Mouse (Mus musculus) liver, embryonic 16.5 days (tissue): ENCODE measurements around the gene Tnfrsf8. TPM values are rescaled to one million over a fixed set of nuclear protein-coding genes. Genes with fewer than 3 reads are reported as not detected.

ENCODE experiments used
- ATAC-seq: fragments of 200-750 bp; cut with Nextera tagmentation; 2 replicates; pipeline ENCODE4 v1.8.0; 2017; ENCODE audit warnings: low read depth, mild to moderate bottlenecking, moderate number of reproducible peaks, moderate library complexity
- H3K27ac ChIP-seq: fragments of 300-500 bp; sonication (generic); 2 replicates; pipeline ENCODE4 v1.5.1; 2014; ENCODE audit warnings: mild to moderate bottlenecking, low read length
- H3K27me3 ChIP-seq: fragments of 300-500 bp; sonication (generic); 2 replicates; pipeline ENCODE4 v1.6.1; 2014; ENCODE audit warnings: low read depth, low read length, mixed read lengths; ENCODE audit not compliant: control insufficient read depth, insufficient read depth
- H3K36me3 ChIP-seq: fragments of 300-500 bp; sonication (generic); 2 replicates; pipeline ENCODE4 v1.6.1; 2014; ENCODE audit warnings: mild to moderate bottlenecking; ENCODE audit not compliant: control insufficient read depth, insufficient read depth
- H3K4me1 ChIP-seq: fragments of 300-500 bp; sonication (generic); 2 replicates; pipeline ENCODE4 v1.6.1; 2014; ENCODE audit warnings: low read depth, low read length, mixed read lengths; ENCODE audit not compliant: control insufficient read depth
- H3K4me2 ChIP-seq: fragments of 300-500 bp; sonication (generic); 2 replicates; pipeline ENCODE4 v1.6.1; 2014; ENCODE audit warnings: low read depth, low read length, mixed read lengths
- H3K4me3 ChIP-seq: fragments of 300-500 bp; sonication (generic); 2 replicates; pipeline ENCODE4 v1.5.1; 2014; ENCODE audit warnings: low read depth, mild to moderate bottlenecking, low read length
- H3K9ac ChIP-seq: fragments of 300-500 bp; sonication (generic); 2 replicates; pipeline ENCODE4 v1.6.1; 2014; ENCODE audit warnings: low read depth, low read length
- H3K9me3 ChIP-seq: fragments of 300-500 bp; sonication (generic); replicated peaks from 2 replicates; pipeline ENCODE4 v1.6.1; 2016; ENCODE audit warnings: low read length; ENCODE audit not compliant: control insufficient read depth
- WGBS: fragments of 180-500 bp; shearing (Covaris S2); extraction: QIAGEN DNeasy Blood & Tissue Kit; methylation state at CpG from one replicate; pipeline ENCODE4 v1.1.7; 2014; ENCODE audit not compliant: insufficient replicate concordance; 5-methylcytosine and 5-hydroxymethylcytosine counted together
- polyA plus RNA-seq: library from polyadenylated mRNA; unstranded; fragments of >200 nt; fragmentation: Nextera tagmentation; extraction: Ambion mirVana; gene quantifications from 2 replicates; pipeline ENCODE4 v1.2.1, GENCODE M21; 2015

Tnfrsf8 gene
- polyA plus RNA-seq, 1 experiment from 2014 or later: not detected

- no peaks in the 10 kb centered on the region for H3K4me1 ChIP-seq
- no peaks in the 10 kb centered on the region for H3K9me3 ChIP-seq
- ATAC-seq: 0 out of 2 replicates have a peak, but pooled peaks have one; percentile 28
- H3K27me3 ChIP-seq: no peaks in the 10 kb centered on the region
- H3K4me3 ChIP-seq: no peak overlapping the region
- no peaks in the 10 kb centered on the region for H3K36me3 ChIP-seq
- WGBS: 6% methylated on average over 11 of the region's 12 CpGs
- H3K27ac ChIP-seq: no peak overlapping the region
- H3K4me2 ChIP-seq: no peak overlapping the region
- H3K9ac ChIP-seq: no peak overlapping the region
Observed at GRCm38 (mm10) chr4:145300210-145300927, 14.6 kb downstream of the Tnfrsf8 start.

DNA sequence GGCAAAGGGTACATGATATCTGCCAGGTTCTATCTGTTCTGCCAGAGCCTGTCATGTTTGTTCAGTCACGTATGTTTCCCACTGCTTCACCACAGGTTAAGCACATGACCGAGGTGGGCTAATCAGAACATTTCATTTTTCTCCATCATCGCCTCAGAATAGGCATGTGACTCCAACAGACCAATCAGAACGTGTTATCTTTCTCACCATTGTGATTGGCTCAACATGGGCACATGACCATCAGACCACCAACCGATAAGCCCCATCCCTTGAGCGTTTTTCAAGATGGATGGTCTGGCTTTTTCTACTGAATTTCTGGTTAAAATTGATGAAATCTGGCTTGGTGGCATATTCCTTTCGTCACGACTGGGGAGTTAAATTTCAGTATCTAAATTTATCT, 15.6 kb downstream of the Tnfrsf8 start:
- no peak for ATAC-seq
- no peak overlapping the region for H3K4me3 ChIP-seq
- no peak overlapping the region for H3K27ac ChIP-seq
- H3K27me3 ChIP-seq: no peaks in the 10 kb centered on the region
- H3K36me3 ChIP-seq: no peaks in the 10 kb centered on the region
- H3K4me2 ChIP-seq: no peak overlapping the region
- no peaks in the 10 kb centered on the region for H3K4me1 ChIP-seq
- H3K9ac ChIP-seq: no peak overlapping the region
- WGBS: 69% methylated on average over 8 of the region's 8 CpGs
- no peaks in the 10 kb centered on the region for H3K9me3 ChIP-seq

DNA sequence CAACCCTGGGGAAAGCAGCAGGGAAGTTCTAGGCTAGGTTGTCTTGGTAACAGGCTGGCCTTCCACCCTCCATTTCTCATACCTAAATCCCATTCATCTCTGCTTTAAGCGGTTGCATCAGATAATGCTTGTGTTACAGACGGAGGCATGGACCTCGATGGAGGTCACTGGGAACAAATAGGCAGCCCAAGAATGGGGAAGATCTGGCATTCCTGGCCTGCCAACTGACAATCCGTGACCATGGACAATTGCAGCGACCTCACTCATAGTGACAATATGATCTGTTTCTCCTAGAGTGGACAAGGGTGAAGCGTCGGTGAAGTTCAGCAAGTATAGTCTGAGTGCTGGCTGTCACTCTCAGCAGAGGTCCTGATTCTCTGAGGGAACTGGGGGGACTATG, 16.1 kb downstream of the Tnfrsf8 start:
- Histone ChIP-seq H3K36me3 (no peaks in the 10 kb centered on the region), H3K9me3 (no peaks in the 10 kb centered on the region), H3K4me2 (no peak overlapping the region), H3K4me1 (no peaks in the 10 kb centered on the region), H3K4me3 (no peak overlapping the region), H3K27me3 (no peaks in the 10 kb centered on the region), H3K9ac (no peak overlapping the region), H3K27ac (no peak overlapping the region)
- ATAC-seq: no peak
- WGBS: 73% methylated on average over 7 of the region's 7 CpGs

- H3K4me3 ChIP-seq: no peak overlapping the region
- no peaks in the 10 kb centered on the region for H3K36me3 ChIP-seq
- H3K4me2 ChIP-seq: no peak overlapping the region
- H3K4me1 ChIP-seq: no peaks in the 10 kb centered on the region
- WGBS: 33% methylated on average over 5 of the region's 5 CpGs
- no peak overlapping the region for H3K27ac ChIP-seq
- H3K9ac ChIP-seq: no peak overlapping the region
- no peak for ATAC-seq
- H3K9me3 ChIP-seq: no peaks in the 10 kb centered on the region
- no peaks in the 10 kb centered on the region for H3K27me3 ChIP-seq
Observed at GRCm38 (mm10) chr4:145295589-145296300, 19.2 kb downstream of the Tnfrsf8 start.

- Histone ChIP-seq H3K36me3 (no peaks in the 10 kb centered on the region), H3K4me1 (no peaks in the 10 kb centered on the region), H3K9me3 (no peaks in the 10 kb centered on the region), H3K27ac (no peak overlapping the region), H3K4me2 (no peak overlapping the region), H3K9ac (no peak overlapping the region), H3K27me3 (no peaks in the 10 kb centered on the region), H3K4me3 (no peak overlapping the region)
- WGBS: 68% methylated on average over 5 of the region's 5 CpGs
- no peak for ATAC-seq
Observed at GRCm38 (mm10) chr4:145294588-145294987, 20.4 kb downstream of the Tnfrsf8 start.

DNA sequence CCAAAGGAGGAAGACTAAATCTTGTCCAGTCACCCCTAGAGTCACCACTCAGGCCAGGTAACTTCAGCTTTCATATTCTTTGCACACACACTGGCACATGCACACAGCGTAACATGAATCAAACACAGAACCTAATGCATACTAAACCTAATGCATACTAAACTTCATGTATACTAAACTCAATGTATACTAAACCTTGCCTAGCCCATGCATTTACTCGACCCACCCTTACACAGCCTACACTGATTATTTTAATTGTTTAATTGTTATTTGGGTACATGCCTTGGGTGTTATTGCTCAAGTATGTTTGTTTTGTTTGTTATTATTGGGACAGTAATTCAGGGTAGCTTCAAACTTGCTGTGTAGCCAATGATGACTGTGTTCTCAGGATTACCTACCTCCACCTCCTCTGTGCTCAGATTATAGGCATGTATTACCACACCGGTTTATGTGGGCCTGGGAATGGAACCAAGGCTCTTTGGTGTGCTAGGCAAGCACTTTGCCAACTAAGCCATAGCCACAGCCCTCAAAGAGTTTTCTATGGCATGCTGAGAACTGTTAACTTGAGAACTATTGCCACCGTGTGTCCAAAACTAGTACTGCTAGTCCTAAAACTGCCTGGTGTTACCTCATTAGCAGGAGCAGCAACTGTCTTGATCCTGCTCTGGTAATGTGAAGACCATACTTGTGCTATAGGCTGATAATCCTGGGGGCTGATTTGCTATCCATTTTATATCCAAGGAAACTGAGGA, 28.4 kb downstream of the Tnfrsf8 start:
- Histone ChIP-seq H3K9ac (no peak overlapping the region), H3K27ac (no peak overlapping the region), H3K4me1 (no peaks in the 10 kb centered on the region), H3K9me3 (no peaks in the 10 kb centered on the region), H3K27me3 (no peaks in the 10 kb centered on the region), H3K36me3 (no peaks in the 10 kb centered on the region), H3K4me3 (no peak overlapping the region), H3K4me2 (no peak overlapping the region)
- WGBS: 33% methylated on average over 4 of the region's 4 CpGs
- ATAC-seq: peak; percentile 35; the same call in 1 of the 2 replicates

GRCm38 (mm10) chr4:145284675-145285074, 30.3 kb downstream of the Tnfrsf8 start:
- H3K27ac ChIP-seq: no peak overlapping the region
- no peaks in the 10 kb centered on the region for H3K9me3 ChIP-seq
- no peaks in the 10 kb centered on the region for H3K4me1 ChIP-seq
- no peaks in the 10 kb centered on the region for H3K36me3 ChIP-seq
- ATAC-seq: no peak
- no peak overlapping the region for H3K4me2 ChIP-seq
- WGBS: 75% methylated on average over 4 of the region's 4 CpGs
- H3K27me3 ChIP-seq: no peaks in the 10 kb centered on the region
- H3K4me3 ChIP-seq: no peak overlapping the region
- no peak overlapping the region for H3K9ac ChIP-seq

GRCm38 (mm10) chr4:145283441-145283840, 31.5 kb downstream of the Tnfrsf8 start:
- WGBS: 58% methylated on average over 6 of the region's 6 CpGs
- no peak overlapping the region for H3K9ac ChIP-seq
- no peaks in the 10 kb centered on the region for H3K36me3 ChIP-seq
- H3K4me3 ChIP-seq: no peak overlapping the region
- ATAC-seq: no peak
- no peaks in the 10 kb centered on the region for H3K27me3 ChIP-seq
- no peak overlapping the region for H3K4me2 ChIP-seq
- no peaks in the 10 kb centered on the region for H3K4me1 ChIP-seq
- H3K9me3 ChIP-seq: no peaks in the 10 kb centered on the region
- H3K27ac ChIP-seq: no peak overlapping the region

DNA sequence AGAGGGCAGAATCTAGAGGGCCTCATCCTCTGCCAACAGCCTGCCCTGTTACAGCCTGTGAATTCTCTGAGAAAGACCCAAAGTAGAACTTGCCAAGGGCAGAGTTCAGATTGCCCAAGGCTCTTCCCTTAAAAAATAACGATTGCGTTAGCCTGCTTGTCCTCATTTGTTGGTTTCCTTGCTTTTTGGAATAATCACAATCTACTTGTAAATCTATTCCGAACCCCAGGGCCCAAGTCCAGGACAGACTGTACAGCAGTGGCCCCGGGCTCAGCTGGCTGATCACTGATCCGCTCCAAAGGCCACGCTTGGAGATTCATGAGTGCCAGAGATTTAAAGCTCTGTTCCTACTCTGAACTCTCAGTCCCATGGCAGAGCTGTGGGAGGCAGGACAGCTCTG, 34.0 kb downstream of the Tnfrsf8 start:
- H3K4me1 ChIP-seq: no peaks in the 10 kb centered on the region
- H3K27me3 ChIP-seq: no peaks in the 10 kb centered on the region
- no peak overlapping the region for H3K9ac ChIP-seq
- no peak overlapping the region for H3K4me3 ChIP-seq
- no peaks in the 10 kb centered on the region for H3K36me3 ChIP-seq
- 51% methylated on average over 6 of the region's 6 CpGs for WGBS
- peak; percentile 80 for ATAC-seq
- H3K9me3 ChIP-seq: no peaks in the 10 kb centered on the region
- H3K27ac ChIP-seq: peak overlapping the region; percentile 47
- H3K4me2 ChIP-seq: no peak overlapping the region
